Mouse (Mus musculus) neutrophil, adult 5-6 weeks (primary cell): ENCODE data around the gene Nfasc. TPM values are rescaled to one million over a fixed set of nuclear protein-coding genes. Genes with fewer than 3 reads are reported as not detected.

Source experiments
- ATAC-seq: fragments of 151-379, 151-347 bp; 2 replicates; pipeline ENCODE4 v1.8.0; 2017; ENCODE audit warnings: mild to moderate bottlenecking, moderate TSS enrichment; ENCODE audit not compliant: insufficient number of reproducible peaks, poor library complexity, low FRiP score, severe bottlenecking; ENCODE audit errors: extremely low read depth
- total RNA-seq: library from RNA; stranded (forward); fragments of 200-1000 nt; gene quantifications from 2 replicates; pipeline ENCODE4 v1.2.3, GENCODE M21; 2017

Gene Nfasc
- total RNA-seq, 1 experiment from 2014 or later, result under 0.01 TPM

- no peak for ATAC-seq
These were observed 174.1 kb downstream of the Nfasc start for GRCm38 (mm10) chr1:132567336-132568125.

DNA sequence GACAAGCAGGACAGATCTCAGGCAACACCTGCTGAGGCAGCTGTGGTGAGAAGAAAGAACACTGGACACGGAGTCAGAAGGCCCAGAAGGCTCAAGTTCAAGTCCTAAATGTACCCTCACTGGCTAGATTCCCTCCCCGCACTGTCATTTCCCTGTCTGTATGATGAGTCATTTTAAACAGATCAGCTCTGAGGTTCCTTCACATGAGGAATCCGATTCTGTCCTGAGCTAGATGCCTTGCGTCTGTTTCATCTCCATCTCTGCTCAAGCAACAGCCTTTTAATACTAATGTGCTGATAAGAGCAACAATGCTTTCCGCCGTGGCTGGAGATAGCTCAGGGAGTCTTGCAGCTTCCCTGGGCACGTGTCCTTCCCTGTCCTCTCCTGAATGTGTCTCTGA is 175.8 kb downstream of the Nfasc start:
- no peak for ATAC-seq

DNA sequence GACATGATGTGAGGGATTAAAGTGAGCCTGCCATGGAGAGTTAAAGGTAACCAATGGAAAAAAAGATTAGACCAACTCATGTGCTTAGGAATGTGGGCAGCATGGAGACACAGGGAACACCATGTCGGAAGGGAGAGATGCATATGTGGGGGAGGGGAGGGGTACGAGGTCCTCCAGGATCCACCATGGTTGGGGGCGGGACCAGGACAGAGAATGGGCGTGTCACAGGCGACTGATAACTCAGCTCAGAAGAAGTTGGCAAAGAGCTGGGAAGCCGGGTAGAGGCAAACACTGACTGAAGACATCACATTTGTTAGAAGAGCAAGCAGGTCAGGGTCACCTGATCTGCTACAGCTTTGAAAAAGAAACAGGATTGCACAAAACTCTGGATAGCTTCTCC is 176.7 kb downstream of the Nfasc start:
- ATAC-seq, result no peak

- no peak for ATAC-seq
These were observed 179.2 kb downstream of the Nfasc start for GRCm38 (mm10) chr1:132562337-132562795.

DNA sequence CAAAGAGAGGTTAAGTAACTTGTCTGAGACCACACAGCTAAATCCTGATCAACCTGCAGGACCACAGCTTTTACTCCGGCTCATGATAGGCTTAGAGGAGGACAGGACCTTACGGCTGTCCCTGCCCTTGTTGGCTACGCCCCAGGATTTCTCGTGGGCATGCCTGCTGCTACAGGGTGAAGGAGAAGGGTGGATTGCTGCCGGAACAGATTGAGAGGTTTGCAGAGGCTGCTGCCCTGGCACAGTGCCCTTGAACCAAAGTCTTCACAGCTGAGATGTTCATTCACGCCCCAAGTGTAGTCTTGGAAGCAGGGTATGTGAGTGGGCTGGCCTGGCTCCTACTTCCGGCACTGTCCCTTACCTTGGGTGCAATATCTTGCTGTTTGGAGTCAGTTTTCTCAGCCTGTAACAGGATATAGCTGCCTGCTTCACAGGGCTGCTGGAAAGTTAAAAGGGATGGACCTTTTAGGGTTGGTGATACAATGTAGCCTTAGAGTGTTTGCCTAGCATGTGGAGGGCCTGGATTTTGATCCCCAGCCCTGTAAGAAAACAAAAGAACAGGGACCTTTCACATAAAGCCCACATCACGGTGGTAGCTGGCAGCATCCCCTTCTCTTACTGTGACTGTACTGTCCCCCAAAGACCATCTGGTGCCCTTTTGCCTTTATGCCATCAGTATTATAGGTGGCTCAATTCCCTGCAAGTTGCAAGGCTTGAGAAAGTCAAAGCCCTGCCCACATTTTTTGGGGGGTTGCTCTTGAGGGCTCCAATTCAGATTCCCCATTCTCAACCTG is 180.5 kb downstream of the Nfasc start:
- ATAC-seq, result no peak

DNA sequence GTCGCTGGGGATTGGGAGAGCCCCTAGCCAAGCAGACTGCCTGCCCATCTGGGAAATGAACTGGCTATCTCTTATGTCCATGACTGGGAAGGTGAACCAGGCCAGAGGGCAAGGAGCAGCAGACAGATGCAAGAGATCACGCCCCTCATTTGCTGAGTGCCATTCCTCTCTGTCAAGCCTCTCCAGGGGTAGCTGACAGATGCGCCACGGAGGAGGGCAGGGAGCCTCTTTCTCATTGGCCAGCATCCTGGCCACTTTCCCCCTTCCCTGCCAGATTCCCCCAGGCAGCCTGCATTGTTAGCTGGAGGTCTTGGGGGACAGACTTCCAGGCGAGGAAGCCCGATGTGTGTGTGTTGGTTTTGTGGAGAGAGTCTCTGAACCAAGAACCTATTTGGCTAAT is 182.6 kb downstream of the Nfasc start:
- no peak for ATAC-seq

GRCm38 (mm10) chr1:132557901-132558631 is 183.5 kb downstream of the Nfasc start:
- ATAC-seq, result no peak

DNA sequence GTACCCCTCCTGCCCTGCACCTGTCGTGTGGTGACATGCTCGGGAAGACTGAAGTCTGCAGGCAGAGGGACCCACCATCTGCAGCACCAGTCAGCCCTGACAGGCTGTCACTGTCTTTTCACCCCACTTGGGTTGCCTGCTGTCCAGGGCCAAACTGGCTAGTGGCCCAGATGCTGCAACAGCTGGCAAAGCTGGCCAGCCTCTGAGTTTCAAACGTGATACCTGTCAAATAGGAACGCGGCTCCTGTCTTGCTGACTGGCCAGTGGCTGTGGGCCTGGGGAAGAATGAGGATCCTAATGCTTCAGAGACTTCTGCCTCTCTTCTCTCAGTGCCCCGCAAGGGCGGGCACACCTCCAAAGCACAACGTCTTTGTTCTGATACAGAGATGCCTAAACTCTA is 197.8 kb downstream of the Nfasc start:
- ATAC-seq, result no peak

DNA sequence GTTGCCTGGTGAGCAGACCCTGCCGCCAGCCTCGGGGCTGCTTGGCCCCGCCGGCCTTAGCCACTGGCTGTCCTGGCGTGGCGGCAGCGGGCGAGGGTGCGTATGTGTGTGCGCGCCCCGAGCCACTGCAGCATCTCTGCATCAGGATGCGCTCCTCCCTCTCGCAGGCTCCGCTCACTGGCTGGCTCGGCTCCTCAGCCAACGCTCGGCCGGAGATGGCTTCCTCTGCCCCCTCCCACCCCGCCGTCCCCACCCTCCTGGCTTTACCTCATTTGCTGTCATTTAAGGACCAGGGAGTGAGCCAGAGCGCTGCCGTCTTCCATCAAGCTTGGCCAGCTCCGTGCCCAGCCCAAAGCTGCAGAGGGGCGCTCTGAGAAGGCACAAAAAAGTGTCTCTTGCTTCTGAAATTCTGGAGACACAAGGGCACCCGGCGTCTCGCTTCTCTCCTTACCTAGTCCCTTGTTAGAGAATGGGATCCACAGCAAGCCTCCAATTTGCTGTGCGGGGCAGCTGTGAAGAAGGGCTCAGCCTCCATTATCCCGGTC is 198.8 kb downstream of the Nfasc start, which contains the start of gene Cntn2:
TSS of gene Cntn2 (minus strand) at position 495 of the 545 bp plus-strand sequence.
- ATAC-seq, result no peak

GRCm38 (mm10) chr1:132541824-132542599 is 199.6 kb downstream of the Nfasc start:
- no peak for ATAC-seq

GRCm38 (mm10) chr1:132541171-132541823 is 200.3 kb downstream of the Nfasc start:
- ATAC-seq, result no peak

- ATAC-seq, result no peak
These were observed 200.9 kb downstream of the Nfasc start for GRCm38 (mm10) chr1:132540701-132541100.

GRCm38 (mm10) chr1:132537736-132538135 is 203.9 kb downstream of the Nfasc start:
- no peak for ATAC-seq

DNA sequence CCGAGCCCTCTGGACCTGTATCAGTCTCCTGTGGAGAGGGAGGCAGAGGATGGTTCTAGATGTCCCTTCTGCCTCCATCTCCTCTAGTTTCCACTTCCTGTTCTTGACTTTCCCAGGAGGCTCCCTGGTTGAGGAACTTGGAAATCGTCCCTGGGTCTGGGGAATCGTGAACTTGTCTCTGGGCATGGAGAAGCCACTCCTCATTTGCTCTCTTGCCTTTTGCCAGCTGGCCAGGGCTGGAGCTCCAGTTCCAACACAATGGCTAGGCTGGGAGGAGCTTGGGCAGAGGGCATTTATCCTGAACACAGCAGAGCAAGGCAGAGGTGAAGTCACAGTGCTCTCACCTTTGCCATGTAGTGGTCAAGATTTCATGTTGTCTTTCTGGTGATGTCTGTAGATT is 205.2 kb downstream of the Nfasc start:
- ATAC-seq, result no peak

DNA sequence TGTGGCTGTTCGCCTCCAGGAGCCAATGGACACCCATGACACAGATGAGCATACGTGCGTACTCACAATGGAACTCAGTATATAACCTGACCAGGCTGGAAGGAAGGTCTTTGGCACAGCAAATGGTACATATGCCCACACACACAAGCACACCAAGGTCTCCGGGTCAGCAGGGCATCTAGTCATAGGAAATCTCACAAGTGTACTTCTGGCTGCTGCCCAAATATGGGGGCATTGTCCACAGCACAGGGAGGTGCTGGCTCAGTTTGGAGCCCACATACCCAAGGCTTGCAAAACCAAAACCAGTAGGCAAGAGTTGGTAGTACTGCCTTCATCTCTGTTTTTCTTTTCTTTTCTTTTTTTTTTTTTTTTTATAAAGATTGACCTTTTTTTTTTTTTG is 206.1 kb downstream of the Nfasc start:
- ATAC-seq, result no peak

DNA sequence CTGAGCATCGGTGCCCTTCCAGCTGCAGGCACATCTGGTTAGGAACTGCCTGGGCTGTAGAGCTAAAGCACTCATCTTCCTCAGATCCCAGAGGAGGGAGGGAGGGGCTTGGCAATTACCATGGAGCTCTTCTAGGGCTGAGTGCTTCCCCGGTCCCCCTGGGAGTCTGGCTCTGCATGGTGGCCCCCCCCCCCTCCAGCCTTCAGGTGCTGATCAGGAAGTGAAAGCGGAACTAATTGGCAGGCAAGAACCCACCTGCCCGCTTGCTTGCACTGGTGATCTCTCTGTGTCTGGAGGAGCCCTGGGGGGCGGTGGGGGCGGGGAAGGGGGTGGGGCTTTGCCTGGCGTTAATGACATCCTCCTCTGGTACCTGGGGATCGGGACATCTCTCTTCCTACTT is 207.8 kb downstream of the Nfasc start:
- peak; percentile 77 for ATAC-seq

DNA sequence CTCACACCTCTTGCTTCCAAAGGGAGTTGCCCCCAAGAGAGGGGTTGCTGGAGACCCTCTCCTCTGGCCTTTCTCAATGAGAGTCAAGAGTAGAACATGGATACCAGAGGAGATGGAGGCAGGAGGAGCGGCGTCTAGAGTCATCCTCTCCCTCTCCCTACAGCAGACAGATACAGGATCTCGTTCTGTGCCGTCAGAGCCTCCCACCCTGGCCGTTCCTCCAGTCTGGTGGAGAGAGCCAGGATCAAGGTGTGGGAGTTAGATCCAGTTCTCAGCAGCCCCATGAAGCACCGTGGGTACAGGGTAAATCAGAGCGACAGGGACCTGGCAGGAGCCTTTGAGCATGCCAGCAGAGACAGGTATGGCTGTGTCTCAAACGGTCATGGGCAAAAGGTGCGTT is 209.1 kb downstream of the Nfasc start:
- no peak for ATAC-seq

GRCm38 (mm10) chr1:132530631-132531191 is 210.9 kb downstream of the Nfasc start:
- no peak for ATAC-seq
